Mouse (Mus musculus): ENCODE data around the gene Bcl6.

Bcl6 gene

DNA sequence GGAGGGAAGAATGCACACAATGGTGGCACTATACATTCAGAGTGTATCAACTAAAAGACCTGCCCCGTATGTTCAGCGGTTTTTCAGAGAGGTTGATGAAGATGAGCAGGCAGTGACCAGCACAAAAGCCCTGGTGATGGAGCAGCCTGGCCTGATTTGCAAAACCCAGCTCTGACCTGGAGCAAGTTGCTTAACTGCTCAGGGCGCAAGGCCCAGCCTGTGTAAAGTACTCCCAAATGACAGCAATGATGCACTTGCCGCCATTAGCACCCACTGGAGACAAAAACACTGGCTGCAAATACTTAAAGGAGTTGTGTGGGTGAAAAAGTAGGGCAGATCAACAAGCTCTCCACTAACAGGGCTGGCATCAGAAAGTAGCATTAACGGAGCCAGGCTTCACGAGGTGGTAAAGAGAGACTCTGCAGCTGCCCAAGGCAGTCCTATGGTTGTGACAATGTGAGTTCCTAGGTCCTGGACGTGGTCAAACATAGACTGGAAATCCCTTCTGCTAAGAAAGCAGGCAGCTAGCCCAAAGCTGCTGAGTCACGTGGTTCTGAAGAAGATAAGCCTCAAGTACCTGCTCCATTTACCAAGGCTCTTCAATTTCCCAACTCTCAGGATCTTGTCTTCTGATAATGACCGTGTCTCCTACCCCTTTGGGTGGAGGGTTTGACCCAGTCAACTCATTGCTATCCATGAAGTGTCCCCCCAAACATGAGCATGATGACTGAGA is 14.9 kb downstream of the Bcl6 start:
- no peak for DNase-seq (ENCODE audit: low read depth, low spot score)

DNA sequence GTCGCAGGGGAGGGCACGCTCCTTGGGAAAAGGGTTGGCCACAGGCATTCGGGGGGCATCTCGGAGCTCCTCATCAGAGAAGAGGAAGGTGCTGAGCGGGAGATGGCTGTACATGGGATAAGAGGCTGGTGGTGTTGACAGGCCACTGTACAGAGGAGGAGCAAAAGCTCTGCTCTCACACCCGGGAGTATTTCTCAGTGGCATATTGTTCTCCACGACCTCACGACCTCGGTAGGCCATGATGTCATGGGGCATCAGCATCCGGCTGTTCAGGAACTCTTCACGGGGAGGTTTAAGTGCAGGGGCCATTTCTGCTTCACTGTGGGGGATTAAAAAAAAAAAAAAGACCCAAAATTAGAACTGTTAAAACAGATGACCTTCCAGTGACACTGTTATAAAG is 15.8 kb downstream of the Bcl6 start:
- no peak for DNase-seq (ENCODE audit: low read depth, low spot score)

DNA sequence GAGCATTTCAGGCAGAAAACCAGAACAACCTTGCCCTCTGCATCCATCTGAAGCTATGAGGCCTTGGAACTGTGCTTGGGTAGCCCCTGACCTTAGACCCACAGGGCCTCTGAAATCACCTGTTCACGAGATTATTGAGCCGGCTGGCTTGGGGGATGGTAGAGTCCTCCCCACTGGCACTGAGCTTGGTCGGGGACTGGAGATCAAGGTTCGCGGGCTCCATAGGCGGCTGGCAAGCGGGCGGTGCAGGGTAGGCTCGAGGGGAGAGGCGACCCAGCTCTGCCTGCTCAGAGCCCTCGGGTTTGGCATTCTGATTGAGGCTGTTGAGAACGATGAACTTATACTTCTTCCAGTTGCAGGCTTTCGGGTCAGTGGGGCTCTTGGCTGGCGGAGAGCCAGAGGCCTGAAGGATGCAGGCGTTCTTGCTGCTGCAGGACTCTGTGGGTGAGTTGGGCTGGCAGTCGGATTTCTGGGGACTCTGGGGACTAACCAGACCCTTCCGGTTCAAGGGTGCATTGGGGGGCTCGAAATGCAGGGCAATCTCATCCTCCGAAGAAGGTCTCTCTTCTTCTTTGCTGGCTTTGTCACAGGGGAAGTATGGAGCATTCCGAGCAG is 16.4 kb downstream of the Bcl6 start:
- DNase-seq (ENCODE audit: low read depth, low spot score), result no peak

DNA sequence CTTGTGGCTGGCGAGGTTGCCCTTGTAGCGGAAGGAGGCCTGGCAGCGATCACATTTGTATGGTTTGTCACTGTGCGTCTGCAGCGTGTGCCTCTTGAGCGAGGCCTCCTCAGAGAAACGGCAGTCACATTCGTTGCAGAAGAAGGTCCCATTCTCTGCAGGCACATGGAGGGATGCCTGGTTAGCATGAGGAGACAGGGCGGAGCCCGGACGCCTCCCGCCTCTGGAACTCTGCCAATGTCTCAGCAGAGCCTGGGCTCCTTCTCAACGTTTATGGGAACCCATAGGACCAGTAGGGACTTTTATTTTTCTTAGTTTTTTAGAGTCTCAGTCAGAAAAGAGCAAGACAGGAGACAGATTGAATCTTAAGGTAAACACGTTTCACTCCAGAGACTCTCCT is 18.7 kb downstream of the Bcl6 start:
- DNase-seq (ENCODE audit: low read depth, low spot score), result no peak

DNA sequence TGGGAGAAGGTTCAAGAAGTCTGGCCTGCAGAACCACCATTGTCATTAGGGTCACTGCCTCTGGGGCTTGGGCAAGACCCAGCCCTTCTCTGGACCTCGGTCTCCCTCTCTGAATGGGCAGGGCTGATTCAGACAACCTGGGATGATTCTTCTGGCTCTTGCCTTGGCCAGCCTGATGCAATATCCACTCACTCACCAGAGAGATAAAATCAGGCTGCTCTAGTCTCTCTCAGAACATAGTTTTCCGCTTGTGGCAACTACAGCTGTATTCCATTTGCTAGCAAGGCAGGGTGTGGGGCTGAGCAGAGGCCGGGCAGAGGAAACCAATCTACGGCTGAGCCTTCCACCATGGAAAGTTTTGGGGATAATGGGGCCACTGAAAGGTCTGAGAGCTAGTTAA is 19.8 kb downstream of the Bcl6 start:
- DNase-seq (ENCODE audit: low read depth, low spot score), result no peak

DNA sequence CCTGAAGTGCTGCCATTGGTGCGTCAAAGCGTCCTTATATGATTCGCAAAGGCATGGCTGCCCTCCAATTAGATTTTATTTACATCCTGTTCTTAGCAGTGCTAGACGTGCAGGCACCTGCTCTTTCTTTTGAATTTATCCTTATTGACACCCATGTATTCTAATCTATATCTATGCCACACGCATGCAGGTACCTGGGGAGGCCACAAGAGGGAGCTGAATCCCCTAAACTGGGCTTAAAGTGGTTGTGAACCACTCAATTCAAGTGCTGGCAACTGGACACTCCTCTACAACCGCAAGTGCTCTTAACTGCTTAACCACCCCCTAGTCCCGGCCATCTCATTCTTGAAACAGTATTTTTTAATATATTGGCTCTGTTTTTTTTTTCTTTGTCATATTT is 21.4 kb downstream of the Bcl6 start:
- peak; percentile 47 for DNase-seq (ENCODE audit: low read depth, low spot score)

DNA sequence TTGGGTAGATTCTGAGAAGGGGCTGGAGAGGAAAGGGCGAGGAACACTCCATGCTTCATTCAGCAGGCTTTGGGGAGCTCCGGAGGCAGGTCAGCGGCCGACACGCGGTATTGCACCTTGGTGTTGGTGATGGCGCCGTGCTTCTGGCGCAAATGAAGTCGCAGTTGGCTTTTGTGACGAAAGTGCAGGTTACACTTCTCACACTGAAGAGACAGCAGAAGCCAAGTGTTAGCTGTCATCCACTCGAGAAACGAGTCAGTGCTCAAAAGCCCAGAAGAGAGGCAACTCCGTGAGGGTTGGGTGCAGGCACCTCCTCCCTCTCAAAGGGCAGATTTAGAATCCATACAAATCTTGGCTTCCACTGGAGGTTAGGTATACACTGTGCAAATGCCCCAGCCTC is 22.6 kb downstream of the Bcl6 start:
- no peak for DNase-seq (ENCODE audit: low read depth, low spot score)

DNA sequence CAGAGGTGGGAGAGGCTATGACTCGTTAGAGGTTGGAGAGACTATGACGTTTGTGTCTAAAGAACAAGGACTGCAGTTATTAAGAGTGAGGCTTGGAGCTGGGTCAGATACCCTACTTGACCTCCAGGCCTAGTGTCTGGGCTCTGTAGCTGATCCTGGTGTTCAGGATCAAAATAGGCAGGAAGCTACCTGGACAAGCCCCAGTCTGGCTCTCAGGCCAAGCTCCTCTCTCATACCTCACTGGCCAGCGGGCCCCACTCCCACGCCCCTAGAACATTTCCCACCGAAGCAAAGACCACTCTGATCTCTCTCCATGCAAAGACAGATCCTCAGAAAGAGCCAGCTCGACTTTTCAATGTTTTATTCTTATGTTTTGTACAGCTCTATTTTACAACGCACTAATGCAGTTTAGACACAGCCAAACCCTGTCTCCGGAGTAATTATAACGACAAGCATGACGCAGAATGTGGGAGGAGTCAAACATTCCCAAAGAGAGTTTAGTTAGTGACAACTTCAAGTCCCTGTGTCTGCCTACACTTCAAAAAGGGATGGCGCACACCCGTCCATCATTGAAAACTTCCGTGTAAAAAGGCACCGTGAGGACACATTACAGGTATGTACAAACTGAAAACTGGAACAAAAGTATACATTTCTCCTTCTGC is 23.8 kb downstream of the Bcl6 start:
- DNase-seq (ENCODE audit: low read depth, low spot score), result no peak

DNA sequence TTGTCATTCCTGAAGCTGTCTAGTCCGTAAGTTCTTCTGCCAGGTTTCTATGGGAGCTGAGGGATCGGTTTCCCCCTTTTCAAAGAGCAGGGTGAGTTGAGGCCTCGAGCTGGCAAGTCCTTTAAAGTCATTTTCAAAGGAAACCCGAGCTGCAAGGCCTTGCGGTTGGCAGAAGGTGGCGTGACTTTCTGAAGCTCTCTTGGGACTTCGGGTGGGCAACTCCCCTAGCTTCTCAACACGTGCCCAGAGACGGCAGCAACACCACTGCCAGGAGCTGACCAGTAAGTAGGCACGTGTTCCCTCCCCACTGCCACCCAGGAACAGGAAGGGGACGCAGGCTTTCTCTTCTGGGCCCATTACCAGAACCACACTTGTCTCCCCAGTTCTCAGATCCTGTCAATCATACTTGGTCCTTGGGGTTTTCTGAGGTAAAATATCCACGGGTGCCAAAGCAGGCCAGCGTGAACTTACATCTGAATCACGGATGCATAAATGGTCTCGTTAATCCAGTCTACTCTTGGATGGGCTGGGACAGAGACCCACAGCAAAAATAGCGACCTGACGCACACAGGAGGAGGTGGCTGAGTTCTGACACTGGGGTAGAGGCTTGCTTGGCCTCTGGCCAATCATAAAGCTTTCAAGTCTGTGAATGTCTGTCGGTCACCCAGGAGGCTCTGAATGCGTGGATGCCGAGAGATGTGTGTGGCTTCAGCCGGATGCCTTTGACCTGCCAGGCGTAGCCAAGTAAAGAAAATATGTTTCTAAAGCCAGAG is 24.6 kb downstream of the Bcl6 start:
- DNase-seq (ENCODE audit: low read depth, low spot score), result no peak

DNA sequence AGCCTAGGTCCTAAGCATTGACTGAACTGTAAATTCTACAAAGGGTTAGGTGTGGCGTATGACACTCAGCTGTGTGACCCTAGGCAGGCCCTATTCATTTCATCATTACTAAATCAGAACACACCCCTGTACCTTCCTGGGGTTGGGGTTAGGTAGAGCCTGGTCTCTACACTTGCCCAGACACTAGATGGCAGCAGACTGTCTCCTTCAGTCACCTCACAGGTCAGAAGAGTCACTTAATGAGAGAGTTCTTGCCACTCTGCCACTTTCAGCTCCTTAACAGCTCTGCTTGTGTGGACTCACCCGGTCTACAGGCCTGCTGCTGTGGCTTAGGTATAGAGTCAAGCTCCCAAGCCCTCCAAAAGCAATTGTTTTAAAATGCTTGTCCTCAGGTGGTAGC is 26.3 kb downstream of the Bcl6 start:
- DNase-seq (ENCODE audit: low read depth, low spot score), result peak; percentile 57

DNA sequence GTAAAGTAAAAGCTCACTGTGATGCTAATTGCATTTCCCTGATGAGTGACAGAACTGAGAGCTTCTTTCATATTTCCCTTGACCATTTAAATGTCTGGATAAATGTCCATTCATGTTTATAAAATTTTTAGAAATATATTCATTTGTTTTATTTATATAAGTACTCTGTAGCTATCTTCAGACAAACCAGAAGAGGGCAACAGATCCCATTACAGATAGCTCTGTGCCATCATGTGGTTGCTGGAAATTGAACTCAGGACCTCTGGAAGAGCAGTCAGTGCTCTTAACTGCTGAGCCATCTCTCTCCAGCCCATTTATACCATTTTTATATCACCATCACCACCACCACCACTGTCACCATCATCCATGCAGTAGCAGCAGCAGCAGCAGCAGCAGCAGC is 29.7 kb downstream of the Bcl6 start:
- DNase-seq (ENCODE audit: low read depth, low spot score), result peak; percentile 24

DNA sequence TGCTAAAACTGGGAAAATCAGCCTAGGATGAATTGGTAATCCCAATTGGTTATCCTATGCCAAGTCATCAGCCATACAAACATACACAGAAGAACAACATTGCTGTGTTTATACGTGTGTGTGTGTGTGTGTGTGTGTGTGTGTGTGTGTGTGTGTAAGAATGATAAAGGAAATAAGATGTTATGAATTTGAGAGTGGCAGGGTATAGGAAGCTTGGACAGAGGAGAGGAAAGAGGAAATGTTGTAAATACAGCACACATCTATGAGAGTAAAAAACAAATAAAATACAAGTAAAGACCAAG is 34.7 kb downstream of the Bcl6 start:
- DNase-seq (ENCODE audit: low read depth, low spot score), result no peak

DNA sequence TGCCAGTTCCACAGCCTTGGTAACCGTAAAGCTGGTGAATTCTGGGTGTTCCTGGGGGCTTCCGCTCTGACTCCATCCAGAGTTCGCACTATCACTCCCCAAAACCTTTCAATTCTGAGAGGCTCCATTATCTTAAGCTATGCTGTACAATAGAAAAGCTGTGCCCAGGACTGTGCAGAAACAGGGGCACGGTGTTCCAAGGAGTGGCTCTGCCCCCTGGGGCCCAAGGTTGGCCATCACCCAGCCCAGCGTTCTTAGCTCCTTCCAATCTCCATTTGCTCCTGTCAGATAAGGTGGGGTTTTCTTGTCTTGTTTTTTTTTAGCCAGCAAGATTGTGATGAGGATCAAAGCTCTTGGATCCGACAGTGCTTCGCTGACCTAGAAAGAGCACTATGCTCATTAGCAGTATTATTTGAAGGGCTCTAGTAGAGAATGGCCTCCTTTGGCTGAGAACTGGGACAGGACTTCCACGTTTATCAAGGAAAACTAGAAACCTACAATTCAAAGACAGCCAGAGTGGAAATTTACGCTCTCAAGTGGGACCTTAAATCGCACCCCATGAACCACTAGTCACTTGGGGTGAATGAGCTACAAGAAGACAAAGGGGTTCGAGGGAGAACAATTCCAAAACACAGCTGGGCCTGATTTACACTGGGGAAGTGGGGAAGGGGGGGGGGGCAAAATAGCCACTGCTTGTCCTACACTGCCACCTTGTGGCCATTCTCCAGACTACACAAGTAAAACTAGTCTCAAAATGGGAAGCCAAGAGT is 35.3 kb downstream of the Bcl6 start:
- peak; percentile 79 for DNase-seq (ENCODE audit: low read depth, low spot score)

DNA sequence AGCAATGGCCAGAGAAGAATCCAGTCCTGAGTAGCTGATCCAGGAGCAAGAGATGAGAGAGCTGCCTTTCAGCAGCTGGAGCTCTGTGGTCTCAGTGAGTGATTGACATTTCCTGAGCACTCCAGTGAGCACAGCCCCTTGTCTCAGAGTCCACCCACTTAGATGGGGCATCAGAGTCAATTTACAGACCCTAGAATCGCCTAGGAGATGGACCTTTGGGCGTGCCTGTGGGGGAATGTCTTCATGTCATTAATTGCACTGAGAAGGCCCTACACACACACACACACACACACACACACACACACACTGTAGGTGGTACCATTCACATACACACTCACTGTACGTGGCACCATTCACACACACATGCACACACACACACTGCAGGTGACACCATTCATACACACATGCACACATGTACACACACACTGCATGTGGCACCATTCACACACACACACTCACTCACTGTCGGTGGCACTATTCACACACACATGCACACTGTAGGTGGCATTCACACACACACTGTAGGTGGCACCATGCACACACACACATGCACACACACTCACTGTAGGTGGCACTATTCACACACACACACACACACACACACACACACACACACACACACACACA is 36.4 kb downstream of the Bcl6 start:
- no peak for DNase-seq (ENCODE audit: low read depth, low spot score)

DNA sequence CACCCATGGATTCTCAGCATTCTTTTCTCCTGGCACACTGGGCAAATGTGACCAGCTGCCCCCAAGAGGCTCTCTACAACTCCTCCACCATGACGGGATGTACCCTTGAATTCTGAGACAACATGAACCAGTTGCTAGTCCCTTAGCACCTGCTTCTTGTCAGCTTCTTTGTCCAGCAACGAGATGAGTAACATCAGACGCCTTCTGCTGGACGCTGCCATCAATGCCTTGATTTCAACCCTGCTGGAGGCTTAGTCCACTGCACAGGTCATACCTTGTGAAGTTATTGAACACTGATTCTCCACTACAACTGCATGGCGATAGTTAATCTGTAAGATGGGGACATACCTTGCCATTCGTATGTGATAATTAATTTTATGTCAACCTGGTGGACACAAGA is 41.0 kb downstream of the Bcl6 start:
- DNase-seq (ENCODE audit: low read depth, low spot score), result no peak

DNA sequence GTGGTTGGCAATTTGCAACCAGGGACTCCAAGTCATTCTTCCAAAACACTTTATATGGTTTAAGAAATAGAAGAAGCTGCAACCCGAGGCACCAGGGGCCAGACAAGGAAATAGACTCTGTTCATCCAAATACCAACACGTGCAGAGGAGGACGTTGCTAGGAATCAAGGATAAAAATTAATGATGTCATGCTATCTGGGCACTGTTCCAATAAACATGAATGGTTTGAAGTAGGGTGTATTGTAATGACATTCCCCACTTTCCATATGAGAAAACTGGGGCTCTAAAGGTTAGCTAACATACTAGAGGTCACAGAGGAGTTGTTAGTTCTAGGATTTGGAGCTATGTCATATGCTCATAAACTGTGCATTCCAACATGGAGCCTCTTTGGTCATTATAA is 43.9 kb downstream of the Bcl6 start:
- DNase-seq (ENCODE audit: low read depth, low spot score), result peak; percentile 32

DNA sequence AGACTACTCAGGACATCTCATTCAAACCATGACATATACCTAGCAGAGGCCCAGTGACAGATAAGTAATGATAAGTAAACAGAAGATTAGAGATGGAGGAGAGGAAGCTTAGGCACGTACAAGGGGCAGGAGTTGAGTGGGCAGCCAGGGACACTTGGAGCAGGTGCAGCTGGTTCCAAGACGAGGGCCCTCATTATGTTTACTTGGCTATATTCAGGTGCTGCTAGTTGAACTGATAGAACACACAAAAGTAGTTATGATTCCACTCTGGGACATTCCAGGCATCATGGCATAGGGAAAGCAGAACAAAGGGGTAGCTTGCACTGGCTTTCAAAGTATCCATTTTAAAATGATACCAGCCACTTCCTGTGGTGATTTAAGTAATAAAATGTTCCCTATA is 54.3 kb downstream of the Bcl6 start:
- DNase-seq (ENCODE audit: low read depth, low spot score), result no peak

DNA sequence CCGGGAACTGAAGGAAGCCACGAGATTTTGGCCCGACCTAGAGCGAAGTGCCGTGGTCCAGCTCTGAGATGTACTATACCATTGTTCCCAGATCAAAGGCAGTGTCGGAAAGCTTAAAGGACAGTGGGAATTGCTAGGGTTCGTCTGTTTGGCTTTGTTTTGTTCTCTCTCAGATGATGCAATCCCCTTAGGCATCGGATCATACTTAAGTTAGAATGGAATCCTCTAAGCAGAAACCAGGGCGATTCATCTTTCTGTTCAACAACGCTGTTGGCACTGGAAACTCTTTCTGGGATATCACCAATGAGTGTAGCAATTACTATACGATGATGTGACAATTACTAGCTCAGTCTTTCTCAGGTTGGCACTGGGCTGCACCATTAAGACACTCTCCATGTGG is 56.4 kb downstream of the Bcl6 start, which contains the start of gene Rtp2:
Gene Rtp2, minus strand, starts transcription at position 101 of the 400 bp plus-strand sequence.
- DNase-seq (ENCODE audit: low read depth, low spot score), result peak; percentile 10

DNA sequence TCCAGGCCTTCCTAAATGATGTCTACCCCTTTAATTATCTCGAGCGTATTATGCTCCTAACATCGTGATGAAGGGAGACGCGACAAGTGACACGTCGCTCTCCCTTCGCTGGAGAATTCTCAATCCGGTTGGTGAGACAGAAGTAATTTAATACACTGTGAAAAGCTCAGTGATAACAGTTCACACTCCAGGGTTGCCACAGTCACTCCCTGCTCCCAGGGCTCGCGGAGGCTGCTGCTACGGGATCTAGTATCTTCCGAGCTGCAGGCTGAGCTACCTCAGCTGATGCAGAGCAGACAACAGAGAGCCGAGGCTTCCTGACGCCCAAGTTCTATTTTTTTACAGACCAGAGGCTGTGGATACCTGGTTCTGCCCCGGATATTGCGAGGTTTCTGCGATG is 57.4 kb downstream of the Bcl6 start:
- no peak for DNase-seq (ENCODE audit: low read depth, low spot score)

DNA sequence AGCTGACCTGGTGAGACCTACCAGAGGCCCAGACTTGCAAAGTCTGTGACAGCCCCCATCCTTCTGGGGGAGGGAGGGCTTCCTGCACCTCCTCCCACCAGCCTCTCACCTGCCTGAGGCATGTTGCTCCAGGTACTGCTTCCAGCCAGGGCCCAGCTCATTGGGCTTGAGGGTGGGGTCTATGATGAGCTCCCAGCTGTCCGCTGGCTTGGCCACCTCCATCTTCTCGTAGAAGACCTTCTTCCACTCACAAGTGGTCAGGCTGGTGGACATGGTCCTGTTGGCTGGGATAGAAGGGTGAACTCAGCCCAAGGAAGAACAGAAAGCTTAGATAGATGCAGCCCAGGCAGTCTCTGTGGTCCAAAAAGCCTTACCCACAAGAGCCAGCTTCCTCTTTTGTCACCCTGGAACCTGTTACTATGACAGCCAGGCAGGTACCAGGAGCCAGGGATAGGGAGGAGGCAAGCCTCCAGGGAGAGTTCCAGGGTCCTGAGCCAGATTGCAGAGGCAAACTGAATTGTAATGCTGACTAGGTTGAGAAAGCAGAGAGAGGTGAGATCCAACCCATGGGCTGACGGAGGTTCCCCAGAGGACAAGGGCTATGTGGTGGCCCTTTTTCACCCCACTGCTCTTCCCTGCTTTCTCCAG is 58.1 kb downstream of the Bcl6 start:
- DNase-seq (ENCODE audit: low read depth, low spot score), result no peak
